Comparison of ENCODE assay signal across 17 mouse cellular contexts in the genomic region with DNA sequence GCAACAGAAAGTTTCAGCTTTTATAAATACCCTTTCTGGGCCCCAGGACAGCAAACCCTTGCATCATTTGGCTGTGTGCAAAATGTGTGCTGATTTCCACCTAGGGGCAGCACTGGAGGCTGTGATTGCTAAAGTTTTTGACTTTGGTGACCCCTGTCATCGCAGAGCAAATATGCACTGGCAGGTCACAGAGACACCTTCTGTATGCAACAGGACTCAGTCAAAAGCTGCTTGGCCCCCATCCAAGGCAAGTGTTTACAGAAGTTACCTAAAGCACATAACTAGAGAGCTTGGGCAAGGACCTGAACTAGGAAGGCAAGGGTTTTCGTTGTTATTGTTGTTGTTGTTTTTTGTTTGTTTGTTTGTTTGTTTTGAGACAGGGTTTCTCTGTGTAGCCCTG. TPM values are rescaled to one million over a fixed set of nuclear protein-coding genes. Genes with fewer than 3 reads are reported as not detected.
DNase-seq lines count a peak whose midpoint lies in the region; ATAC-seq and TF ChIP-seq lines count a peak whose summit lies in the region.
"Had no signal": no experiment of that assay in that cellular context is flagged by ENCODE, and none has a peak within 500 bp of the region (broad histone marks: within the 10 kb centered on the region; RNA-seq: fewer than 3 reads in every experiment).

No protein-coding gene starts in this region.

- no peaks in the 10 kb centered on the region for H3K9me3 ChIP-seq in heart, embryonic 10.5 days
- no peaks in the 10 kb centered on the region for H3K9me3 ChIP-seq in lung, embryonic 16.5 days (ENCODE audit: control insufficient read depth, low read length)
- H3K9me3 ChIP-seq in stomach, postnatal 0 days (ENCODE audit: control insufficient read depth, low read length): no peaks in the 10 kb centered on the region
- H3K9me3 ChIP-seq: limb, embryonic 13.5 days; midbrain, embryonic 10.5 days had no signal

- H3K27me3 ChIP-seq in heart, embryonic 10.5 days (ENCODE audit: insufficient read depth, poor library complexity, severe bottlenecking): no peaks in the 10 kb centered on the region
- H3K27me3 ChIP-seq in heart, adult 2 months (ENCODE audit: control insufficient read depth, insufficient read depth, low read length): no peaks in the 10 kb centered on the region
- H3K27me3 ChIP-seq in lung, embryonic 16.5 days (ENCODE audit: control insufficient read depth, insufficient read depth, low read depth, low read length): no peaks in the 10 kb centered on the region
- H3K27me3 ChIP-seq in stomach, postnatal 0 days (ENCODE audit: control insufficient read depth, insufficient read depth, low read length): no peaks in the 10 kb centered on the region
- H3K27me3 ChIP-seq: limb, embryonic 13.5 days had no signal

- TF ChIP-seq EP300 in heart, adult 2 months (IDR thresholded peaks at IDR 0.05; ENCODE audit: insufficient read depth, low read depth, low read length): no peak
- no peak for TF ChIP-seq EP300 in stomach, postnatal 0 days (optimal IDR thresholded peaks at IDR 0.05)

- no peak overlapping the region for H3K4me2 ChIP-seq in lung, embryonic 16.5 days (ENCODE audit: low read depth, low read length)
- H3K4me2 ChIP-seq in stomach, postnatal 0 days (replicated peaks; ENCODE audit: low read depth): no peak overlapping the region
- H3K4me2 ChIP-seq: limb, embryonic 13.5 days had no signal

- peak overlapping the region; percentile 56; the same call in 1 of the 2 replicates for H3K27ac ChIP-seq in heart, embryonic 10.5 days
- no peak overlapping the region for H3K27ac ChIP-seq in heart, adult 2 months
- no peak overlapping the region for H3K27ac ChIP-seq in lung, embryonic 16.5 days (ENCODE audit: low read length)
- H3K27ac ChIP-seq in stomach, postnatal 0 days (replicated peaks): no peak overlapping the region
- no peak overlapping the region for H3K27ac ChIP-seq in left cerebral cortex, adult 2 months
- H3K27ac ChIP-seq: hindbrain, postnatal 0 days; limb, embryonic 13.5 days; midbrain, embryonic 10.5 days had no signal

- H3K4me1 ChIP-seq in heart, embryonic 10.5 days: peaks cover 22% of the 10 kb centered on the region; the same call in 1 of the 2 replicates
- H3K4me1 ChIP-seq in heart, adult 2 months (ENCODE audit: control insufficient read depth, insufficient read depth, low read length): peaks cover 3% of the 10 kb centered on the region; the same call in 1 of the 2 replicates
- H3K4me1 ChIP-seq in lung, embryonic 16.5 days (replicated peaks; ENCODE audit: control insufficient read depth, insufficient read depth, low read length): no peaks in the 10 kb centered on the region
- no peaks in the 10 kb centered on the region for H3K4me1 ChIP-seq in stomach, postnatal 0 days (replicated peaks; ENCODE audit: control insufficient read depth, insufficient read depth)
- H3K4me1 ChIP-seq: midbrain, embryonic 10.5 days had no signal

- no peaks in the 10 kb centered on the region for H3K36me3 ChIP-seq in heart, embryonic 10.5 days
- H3K36me3 ChIP-seq in heart, adult 2 months (ENCODE audit: control insufficient read depth, insufficient read depth, low read length): no peaks in the 10 kb centered on the region
- no peaks in the 10 kb centered on the region for H3K36me3 ChIP-seq in lung, embryonic 16.5 days (ENCODE audit: control insufficient read depth, insufficient read depth, low read length)
- no peaks in the 10 kb centered on the region for H3K36me3 ChIP-seq in stomach, postnatal 0 days (ENCODE audit: control insufficient read depth, insufficient read depth, low read length)
- H3K36me3 ChIP-seq: limb, embryonic 13.5 days; midbrain, embryonic 10.5 days had no signal

- no peak overlapping the region for H3K9ac ChIP-seq in heart, adult 2 months (ENCODE audit: low read depth, low read length)
- no peak overlapping the region for H3K9ac ChIP-seq in lung, embryonic 16.5 days (ENCODE audit: low read length)
- H3K9ac ChIP-seq in stomach, postnatal 0 days (ENCODE audit: low read length): no peak overlapping the region
- H3K9ac ChIP-seq: limb, embryonic 13.5 days had no signal

- H3K4me3 ChIP-seq in heart, embryonic 10.5 days: no peak overlapping the region
- H3K4me3 ChIP-seq in heart, adult 2 months: no peak overlapping the region
- H3K4me3 ChIP-seq in lung, embryonic 16.5 days (ENCODE audit: low read length): no peak overlapping the region
- no peak overlapping the region for H3K4me3 ChIP-seq in stomach, postnatal 0 days (ENCODE audit: low read depth, low read length)
- no peak overlapping the region for H3K4me3 ChIP-seq in left cerebral cortex, adult 2 months
- H3K4me3 ChIP-seq: erythroblast, embryonic 14.5 days; limb, embryonic 13.5 days; midbrain, embryonic 10.5 days had no signal

- TF ChIP-seq POLR2A in heart, adult 2 months (IDR thresholded peaks at IDR 0.05; ENCODE audit: insufficient read depth, low read depth, low read length): no peak

- no peak for TF ChIP-seq CTCF in heart, adult 2 months (IDR thresholded peaks at IDR 0.05)
- no peak for TF ChIP-seq CTCF in stomach, postnatal 0 days (IDR thresholded peaks at IDR 0.05; ENCODE audit: low read depth)
- no peak for TF ChIP-seq CTCF in left cerebral cortex, adult 2 months (IDR thresholded peaks at IDR 0.05)

- intact Hi-C loops in heart, adult 2 months (cut with DNase I): loop anchor here (5.0 kb wide), 1 partner anchor 195 kb away; no protein-coding TSS in a partner anchor
- intact Hi-C loops in left cerebral cortex, adult 2 months (cut with DNase I): no loop called here

- peak; percentile 76 for ATAC-seq in lung, embryonic 16.5 days (ENCODE audit: low read depth)
- ATAC-seq in stomach, postnatal 0 days (ENCODE audit: low FRiP score, low TSS enrichment): 0 out of 2 replicates have a peak, but pooled peaks have one; percentile 56
- ATAC-seq: forebrain, embryonic 16.5 days; hindbrain, postnatal 0 days had no signal

- no peak for DNase-seq in heart, embryonic 10.5 days (ENCODE audit: low spot score)
- DNase-seq in heart, adult 2 months: no peak
- peak; percentile 60 for DNase-seq in urinary bladder, postnatal 14 days (ENCODE audit: low spot score)
- no peak for DNase-seq in urinary bladder, postnatal 4 days (ENCODE audit: low spot score in 2 of 2)
- DNase-seq in stomach, postnatal 0 days (ENCODE audit: low spot score): peak; percentile 59
- no peak for DNase-seq in retina, postnatal 1 day
- DNase-seq in left cerebral cortex, adult 2 months (ENCODE audit: extremely low spot score in 1 of 2, low spot score in 2 of 2): no peak
- DNase-seq: adrenal gland, postnatal 25 days; cerebellum, postnatal 14 days; kidney, adult 8-10 months; thymus, postnatal 14 days had no signal

- 78% methylated on average over 2 of the region's 2 CpGs for WGBS in heart, embryonic 10.5 days
- WGBS in heart, adult 2 months: 58% methylated on average over 2 of the region's 2 CpGs
- WGBS in lung, embryonic 16.5 days: 39% methylated on average over 2 of the region's 2 CpGs
- 43% methylated on average over 2 of the region's 2 CpGs for WGBS in stomach, postnatal 0 days

- H3K79me2 ChIP-seq in heart, adult 2 months (replicated peaks; ENCODE audit: control insufficient read depth, insufficient read depth, low read length): no peaks in the 10 kb centered on the region

RNA-seq across cellular contexts. Expression of a gene that starts 36.3 kb away (rescaled TPM):
- 57.4 and 63.1 TPM in 2 replicates for polyA plus RNA-seq in heart, embryonic 10.5 days (2016; fragmentation: Nextera tagmentation; extraction: Ambion mirVana)
- total RNA-seq in heart, adult 2 months (2021): 10 to 100 TPM; 34.7 to 35.1 TPM
- polyA plus RNA-seq in heart, adult 2 months (2012; rRNA removed): 14.1 and 30.9 TPM in 2 replicates
- polyA plus RNA-seq in lung, embryonic 16.5 days (2015; fragmentation: Nextera tagmentation; extraction: Ambion mirVana): 71.1 and 79.3 TPM in 2 replicates
- polyA plus RNA-seq in stomach, postnatal 0 days (2015; fragmentation: Nextera tagmentation; extraction: Ambion mirVana): 25.3 and 26.3 TPM in 2 replicates
- total RNA-seq in left cerebral cortex, adult 2 months (2021): 10 to 100 TPM; 78.6 to 79.4 TPM

Comparison
In these comparisons a context has a peak if more than half of its experiments do, and no peak if none do; other contexts are left out.
1. DNase-seq: peak in urinary bladder, postnatal 14 days (single experiment) and stomach, postnatal 0 days (single experiment); none in heart, embryonic 10.5 days (single experiment), heart, adult 2 months (0 of 2), urinary bladder, postnatal 4 days (0 of 2), retina, postnatal 1 day (single experiment) and left cerebral cortex, adult 2 months (0 of 2).